Mouse (Mus musculus) liver, postnatal 0 days (tissue): Measurements from ENCODE around the gene Cdc42ep4.

ENCODE experiments used
- CTCF ChIP-seq: sonication (generic); IDR thresholded peaks from 2 replicates; pipeline ENCODE4 v1.5.1; 2016; ENCODE audit warnings: antibody characterized with exemption, low read depth
- EP300 ChIP-seq: IDR thresholded peaks from 2 replicates; pipeline ENCODE4 v1.6.1; 2016; ENCODE audit warnings: antibody characterized with exemption, low read depth, mild to moderate bottlenecking

DNA sequence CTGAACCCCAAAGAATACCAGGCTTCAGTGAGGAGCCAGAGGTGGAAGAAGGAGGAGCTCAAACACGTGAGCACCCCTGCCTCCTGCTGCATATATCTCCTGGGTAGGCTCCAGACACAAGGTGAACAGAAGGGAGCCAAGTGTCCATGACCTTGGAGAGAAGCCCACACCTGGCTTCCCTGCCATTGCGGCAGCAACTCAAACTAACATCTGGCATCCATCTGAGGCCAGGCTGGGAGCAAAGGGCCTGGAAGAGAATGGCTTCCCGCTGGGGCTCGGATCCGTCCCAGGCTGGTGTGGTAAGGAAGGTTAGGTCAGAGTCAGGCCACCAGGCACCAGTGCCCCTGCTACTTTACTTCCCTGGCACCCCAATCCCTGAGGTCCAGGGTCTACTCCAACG, 23.7 kb downstream of the Cdc42ep4 start:
- TF ChIP-seq CTCF = no peak
- no peak for TF ChIP-seq EP300
